Mouse (Mus musculus): ENCODE data around the gene Gm9837. TPM values are rescaled to one million over a fixed set of nuclear protein-coding genes. Genes with fewer than 3 reads are reported as not detected.

Gene Gm9837
- total and polyA plus RNA-seq, 2 experiments from 2014 or later = 1.7 TPM; not detected in 1

- Histone ChIP-seq H3K36me3 (ENCODE audit: insufficient read depth) (no peaks in the 10 kb centered on the region), H3K9ac (peak overlapping the region; percentile 53), H3K9me3 (ENCODE audit: low read length) (no peaks in the 10 kb centered on the region), H3K4me3 (ENCODE audit: low read depth, low read length) (peak overlapping the region; percentile 40), H3K27ac (ENCODE audit: low read depth, low read length) (0 out of 2 replicates have a peak overlapping the region, but pooled peaks have one; percentile 50), H3K27me3 (ENCODE audit: insufficient read depth, low read length) (0 out of 2 replicates have a peak, but pooled peaks cover 17% of the 10 kb centered on the region), H3K4me1 (ENCODE audit: insufficient read depth) (peaks cover 9% of the 10 kb centered on the region), H3K4me2 (ENCODE audit: low read depth) (peak overlapping the region; percentile 59)
- TF ChIP-seq CTCF (IDR thresholded peaks at IDR 0.05; ENCODE audit: low read depth) = no peak
- DNase-seq (no peak), ATAC-seq (0 out of 2 replicates have a peak, but pooled peaks have one; percentile 12)
- 6% methylated on average over 79 of the region's 79 CpGs for WGBS
Observed at GRCm38 (mm10) chr11:53478383-53479170, 8.3 kb upstream of the Gm9837 start.

- H3K9ac ChIP-seq = no peak overlapping the region
- no peak overlapping the region for H3K27ac ChIP-seq (ENCODE audit: low read depth, low read length)
- ATAC-seq (no peak), DNase-seq (no peak)
- no peak overlapping the region for H3K4me3 ChIP-seq (ENCODE audit: low read depth, low read length)
- H3K9me3 ChIP-seq (ENCODE audit: low read length) = no peaks in the 10 kb centered on the region
- WGBS = 55% methylated on average over 7 of the region's 7 CpGs
- 0 out of 2 replicates have a peak, but pooled peaks cover 17% of the 10 kb centered on the region for H3K27me3 ChIP-seq (ENCODE audit: insufficient read depth, low read length)
- H3K4me1 ChIP-seq (ENCODE audit: insufficient read depth) = peaks cover 9% of the 10 kb centered on the region
- TF ChIP-seq CTCF (IDR thresholded peaks at IDR 0.05; ENCODE audit: low read depth) = no peak
- no peaks in the 10 kb centered on the region for H3K36me3 ChIP-seq (ENCODE audit: insufficient read depth)
- H3K4me2 ChIP-seq (ENCODE audit: low read depth) = peak overlapping the region; percentile 59; the same call in 1 of the 2 replicates
Observed at GRCm38 (mm10) chr11:53477833-53478232, 7.6 kb upstream of the Gm9837 start.

GRCm38 (mm10) chr11:53475620-53476019 lies 5.3 kb upstream of the Gm9837 start:
- Histone ChIP-seq H3K27me3 (ENCODE audit: insufficient read depth, low read length) (0 out of 2 replicates have a peak, but pooled peaks cover 14% of the 10 kb centered on the region), H3K9me3 (ENCODE audit: low read length) (no peaks in the 10 kb centered on the region), H3K27ac (ENCODE audit: low read depth, low read length) (peak overlapping the region; percentile 89), H3K36me3 (ENCODE audit: insufficient read depth) (no peaks in the 10 kb centered on the region), H3K9ac (peak overlapping the region; percentile 41), H3K4me1 (ENCODE audit: insufficient read depth) (peaks cover 12% of the 10 kb centered on the region), H3K4me2 (ENCODE audit: low read depth) (peak overlapping the region; percentile 43), H3K4me3 (ENCODE audit: low read depth, low read length) (peak overlapping the region; percentile 16)
- peak; percentile 61 for DNase-seq
- TF ChIP-seq CTCF (IDR thresholded peaks at IDR 0.05; ENCODE audit: low read depth) = no peak
- ATAC-seq = peak; percentile 66
- 10% methylated on average over 8 of the region's 8 CpGs for WGBS

- DNase-seq (no peak), ATAC-seq (no peak)
- no peak overlapping the region for H3K4me2 ChIP-seq (ENCODE audit: low read depth)
- H3K4me1 ChIP-seq (ENCODE audit: insufficient read depth) = peaks cover 22% of the 10 kb centered on the region
- H3K36me3 ChIP-seq (ENCODE audit: insufficient read depth) = no peaks in the 10 kb centered on the region
- no peaks in the 10 kb centered on the region for H3K9me3 ChIP-seq (ENCODE audit: low read length)
- H3K9ac ChIP-seq = no peak overlapping the region
- no peak overlapping the region for H3K4me3 ChIP-seq (ENCODE audit: low read depth, low read length)
- H3K27me3 ChIP-seq (ENCODE audit: insufficient read depth, low read length) = no peaks in the 10 kb centered on the region
- TF ChIP-seq CTCF (IDR thresholded peaks at IDR 0.05; ENCODE audit: low read depth) = peak; percentile 28; the same call in 1 of the 2 replicates
- WGBS = 78% methylated on average over 3 of the region's 3 CpGs
- no peak overlapping the region for H3K27ac ChIP-seq (ENCODE audit: low read depth, low read length)
Observed at GRCm38 (mm10) chr11:53472709-53473108, 2.4 kb upstream of the Gm9837 start.

GRCm38 (mm10) chr11:53469294-53469967 lies 848 bp downstream of the Gm9837 start:
- H3K4me2 ChIP-seq (ENCODE audit: low read depth) = peak overlapping the region; percentile 52
- 15% methylated on average over 16 of the region's 16 CpGs for WGBS
- H3K9ac ChIP-seq = 0 out of 2 replicates have a peak overlapping the region, but pooled peaks have one; percentile 44
- H3K27me3 ChIP-seq (ENCODE audit: insufficient read depth, low read length) = peaks cover 13% of the 10 kb centered on the region
- H3K9me3 ChIP-seq (ENCODE audit: low read length) = no peaks in the 10 kb centered on the region
- ATAC-seq = 0 out of 2 replicates have a peak, but pooled peaks have one; percentile 5
- no peak for TF ChIP-seq CTCF (IDR thresholded peaks at IDR 0.05; ENCODE audit: low read depth)
- H3K27ac ChIP-seq (ENCODE audit: low read depth, low read length) = peak overlapping the region; percentile 1; the same call in 1 of the 2 replicates
- H3K36me3 ChIP-seq (ENCODE audit: insufficient read depth) = no peaks in the 10 kb centered on the region
- no peak overlapping the region for H3K4me3 ChIP-seq (ENCODE audit: low read depth, low read length)
- no peak for DNase-seq
- peaks cover 15% of the 10 kb centered on the region for H3K4me1 ChIP-seq (ENCODE audit: insufficient read depth)

GRCm38 (mm10) chr11:53466231-53466971 lies 3.9 kb downstream of the Gm9837 start:
- H3K4me1 ChIP-seq (ENCODE audit: insufficient read depth) = peaks cover 15% of the 10 kb centered on the region
- H3K36me3 ChIP-seq (ENCODE audit: insufficient read depth) = no peaks in the 10 kb centered on the region
- ATAC-seq (peak; percentile 76), DNase-seq (peak; percentile 91)
- H3K4me2 ChIP-seq (ENCODE audit: low read depth) = peak overlapping the region; percentile 68
- H3K27me3 ChIP-seq (ENCODE audit: insufficient read depth, low read length) = peaks cover 31% of the 10 kb centered on the region
- peak; percentile 89 for TF ChIP-seq CTCF (IDR thresholded peaks at IDR 0.05; ENCODE audit: low read depth)
- H3K27ac ChIP-seq (ENCODE audit: low read depth, low read length) = no peak overlapping the region
- H3K9ac ChIP-seq = peak overlapping the region; percentile 56
- H3K4me3 ChIP-seq (ENCODE audit: low read depth, low read length) = peak overlapping the region; percentile 37
- WGBS = 8% methylated on average over 40 of the region's 40 CpGs
- no peaks in the 10 kb centered on the region for H3K9me3 ChIP-seq (ENCODE audit: low read length)
